Mouse (Mus musculus) B cell, adult 67 days (primary cell): Measurements from ENCODE around the gene Mmgt2. TPM values are rescaled to one million over a fixed set of nuclear protein-coding genes. Genes with fewer than 3 reads are reported as not detected.

Experiments used
- total RNA-seq, 2 experiments: library from RNA; stranded (reverse); gene quantifications; 4 replicates each; pipeline ENCODE4 v1.2.4; 2023

Gene Mmgt2
- total RNA-seq, result 10 to 100 TPM; 23.2 to 33.6 TPM

DNA sequence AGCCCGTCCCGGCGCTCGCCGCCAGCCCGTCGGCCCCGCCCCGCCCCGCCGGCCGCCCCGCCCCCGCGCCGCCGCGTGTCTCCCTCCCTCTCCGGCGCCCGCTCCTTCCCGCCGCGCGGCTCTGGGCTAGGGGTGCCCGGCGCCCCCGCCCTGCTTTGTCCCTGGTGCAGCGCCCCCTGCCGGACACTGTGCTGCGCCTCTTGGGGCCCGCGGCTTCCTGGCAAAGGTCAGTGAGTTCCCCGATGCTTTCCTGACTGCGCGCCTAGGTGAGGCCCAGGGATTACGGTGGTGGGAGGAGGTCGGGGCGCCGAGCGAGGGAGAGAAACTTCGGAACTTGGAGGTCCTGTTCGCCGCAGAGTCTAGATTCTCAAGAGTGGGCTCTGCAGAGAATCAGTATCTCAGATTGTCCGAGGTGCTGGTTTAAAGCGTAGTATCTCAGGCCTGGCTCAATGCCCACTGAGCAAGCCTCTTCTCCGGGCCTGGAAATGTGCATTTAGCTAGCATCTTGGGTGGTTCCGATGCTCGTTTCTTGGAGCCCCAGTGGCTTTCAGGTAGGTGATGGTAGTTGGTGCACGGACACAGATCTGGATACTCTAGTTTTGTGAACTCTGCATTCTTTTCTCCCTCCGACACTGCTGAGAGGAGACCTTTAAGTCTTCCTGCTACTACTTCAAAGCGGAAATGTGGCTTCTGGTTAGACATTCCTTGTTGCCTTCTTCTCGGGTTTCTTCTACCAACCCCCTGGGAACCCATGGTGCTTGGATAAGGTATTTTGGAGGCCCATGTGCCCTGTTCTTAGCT lies at the start of gene Mmgt2:
Mmgt2 (plus strand) TSS at position 74 of the 801 bp plus-strand sequence.

DNA sequence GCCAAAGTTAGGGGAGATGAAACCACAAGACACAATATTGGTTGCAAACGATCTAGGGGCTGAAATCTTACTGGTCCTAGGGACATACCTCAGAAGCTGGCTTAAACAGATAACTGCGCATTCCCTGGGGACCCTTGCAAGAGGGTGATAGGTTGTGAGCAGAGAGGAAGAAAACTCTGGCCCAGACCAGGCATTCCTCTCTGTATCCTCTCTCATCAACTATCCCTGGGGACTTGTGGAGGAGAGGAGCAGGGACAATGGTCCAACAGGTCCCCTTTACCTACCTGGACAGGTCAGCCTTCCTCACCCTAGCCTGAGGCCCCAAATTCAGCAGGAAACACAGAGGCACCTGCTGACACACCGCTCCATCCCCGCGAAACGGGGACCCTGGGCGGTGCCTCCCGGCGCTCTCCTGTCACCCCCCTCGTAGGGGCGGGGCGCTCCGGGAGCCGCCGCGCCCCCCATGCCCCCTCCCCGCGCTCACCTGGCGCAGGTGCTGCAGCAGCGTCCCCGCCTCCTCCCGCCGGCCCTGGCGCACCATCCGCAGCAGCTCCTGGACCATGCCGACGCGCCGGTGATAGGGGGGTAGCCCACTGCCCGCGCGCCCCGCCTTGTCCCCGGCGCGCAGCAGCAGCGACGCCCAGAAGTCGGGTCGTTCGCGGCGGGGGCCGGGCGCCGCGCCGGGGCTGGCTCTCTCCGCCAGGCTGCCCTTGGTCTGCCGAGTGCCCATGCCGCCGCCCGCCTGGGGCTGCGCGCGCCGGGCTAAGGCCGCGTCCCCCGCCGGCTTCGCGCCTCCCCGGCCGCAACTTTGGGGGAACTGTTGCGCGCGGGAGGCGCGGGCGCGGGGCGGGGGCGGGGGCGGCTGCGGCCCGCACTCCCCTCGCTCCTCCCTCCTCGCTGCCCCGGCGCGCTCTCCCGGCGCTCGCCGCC lies 538 bp upstream of the Mmgt2 start, which contains the start of gene Lrrc75a:
Lrrc75a (minus strand) TSS at position 863 of the 930 bp plus-strand sequence.

Other genes starting within 250 kb of the Mmgt2 start
- 1 to 10 TPM; 6.1 to 9.6 TPM for gene Pigl, start 190.2 kb upstream of the Mmgt2 start, total RNA-seq
- gene Ncor1, start 190.1 kb upstream of the Mmgt2 start, total RNA-seq, result 100 to 1,000 TPM; 348 to 361 TPM
- gene Cenpv, start 109.4 kb upstream of the Mmgt2 start, total RNA-seq, result 1 to 10 TPM; 1.9 TPM
- 1,000 to 10,000 TPM; 1,128 to 1,293 TPM for gene Ubb, start 97.5 kb upstream of the Mmgt2 start, total RNA-seq
- gene Trpv2, start 74.2 kb upstream of the Mmgt2 start, total RNA-seq, result 10 to 100 TPM; 49.7 to 52.3 TPM
- gene Lrrc75a, start 141 bp upstream of the Mmgt2 start, total RNA-seq, result 1 to 10 TPM; 5.2 to 5.7 TPM
- gene Zfp287, start 83.2 kb downstream of the Mmgt2 start, total RNA-seq, result 10 to 100 TPM in 1 of 2 experiments, 1 to 10 TPM in 1; 8.2 to 11.8 TPM
- not detected for gene Gm10428, start 104.4 kb downstream of the Mmgt2 start, total RNA-seq
- gene Zfp286, start 140.8 kb downstream of the Mmgt2 start, total RNA-seq, result 1 to 10 TPM in 1 of 2 experiments, under 1 TPM in 1; 0.24 to 1.5 TPM
- gene Trim16, start 171.6 kb downstream of the Mmgt2 start, total RNA-seq, result 1 to 10 TPM; 1.8 to 2.2 TPM
- gene Fbxw10, start 198.4 kb downstream of the Mmgt2 start, total RNA-seq, result 10 to 100 TPM in 1 of 2 experiments, 1 to 10 TPM in 1; 7.3 to 11.4 TPM
- 10 to 100 TPM; 18.5 to 19.5 TPM for gene Tvp23b, start 230.8 kb downstream of the Mmgt2 start, total RNA-seq